Mouse (Mus musculus) E14TG2a.4 (cell line): Measurements from ENCODE around the gene Tnni2.

Experiments used
- CTCF ChIP-seq: conservative IDR thresholded peaks from 2 replicates; pipeline ENCODE4 v1.5.1; 2014; ENCODE audit warnings: low read length
- NANOG ChIP-seq: IDR thresholded peaks from 2 replicates; pipeline ENCODE4 v1.6.1; 2014; ENCODE audit warnings: borderline replicate concordance, low read length, mixed read lengths
- POU5F1 ChIP-seq: IDR thresholded peaks from 2 replicates; pipeline ENCODE4 v1.6.1; 2014; ENCODE audit warnings: low read length, borderline replicate concordance

DNA sequence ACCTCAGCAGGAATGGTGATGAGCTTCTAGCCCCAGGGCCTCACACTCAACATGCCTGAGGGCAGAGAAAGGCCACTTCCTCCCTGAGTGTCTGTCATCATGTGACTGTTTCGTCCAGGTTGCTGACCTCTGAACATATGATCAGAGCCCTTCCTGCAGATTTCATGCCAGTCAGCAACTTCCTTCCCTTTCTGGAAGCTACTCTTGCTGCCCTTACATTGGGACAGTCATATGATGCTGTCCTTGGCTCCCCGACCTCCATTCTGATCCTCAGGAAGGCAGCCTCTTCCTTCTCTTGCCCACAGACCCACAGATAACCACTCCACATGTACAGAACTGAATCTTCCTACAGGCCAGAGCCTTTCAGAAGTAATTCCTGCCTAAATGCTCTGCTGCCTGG, 43.6 kb upstream of the Tnni2 start:
- no peak for TF ChIP-seq POU5F1
- no peak for TF ChIP-seq CTCF
- TF ChIP-seq NANOG: no peak
